Mouse (Mus musculus) E14TG2a.4 (cell line): ENCODE measurements at regions not wholly inside any gene's neighbourhood (a gene's known extent, or its start where the extent isn't known, plus 50 kb on each side); places are given as distances from the start of the nearest gene placed in this dataset.

Source experiments
- H3K27me3 ChIP-seq: 2 replicates; pipeline ENCODE4 v1.6.1; 2014; ENCODE audit warnings: low read length, control low read depth; ENCODE audit not compliant: insufficient read depth
- H3K36me3 ChIP-seq: 2 replicates; pipeline ENCODE4 v1.6.1; 2014; ENCODE audit warnings: low read length, control low read depth; ENCODE audit not compliant: insufficient read depth
- H3K4me1 ChIP-seq: replicated peaks from 2 replicates; pipeline ENCODE4 v1.6.1; 2014; ENCODE audit warnings: low read depth, low read length, control low read depth
- H3K4me3 ChIP-seq: replicated peaks from 2 replicates; pipeline ENCODE4 v1.5.1; 2014; ENCODE audit warnings: mild to moderate bottlenecking, low read length
- H3K9me3 ChIP-seq: 2 replicates; pipeline ENCODE4 v1.6.1; 2014; ENCODE audit warnings: low read length, control low read depth
- CTCF ChIP-seq: conservative IDR thresholded peaks from 2 replicates; pipeline ENCODE4 v1.5.1; 2014; ENCODE audit warnings: low read length
- NANOG ChIP-seq: IDR thresholded peaks from 2 replicates; pipeline ENCODE4 v1.6.1; 2014; ENCODE audit warnings: borderline replicate concordance, low read length, mixed read lengths
- POU5F1 ChIP-seq: IDR thresholded peaks from 2 replicates; pipeline ENCODE4 v1.6.1; 2014; ENCODE audit warnings: low read length, borderline replicate concordance

- no peak overlapping the region for H3K4me3 ChIP-seq
- TF ChIP-seq NANOG: no peak
- TF ChIP-seq CTCF: no peak
- no peak for TF ChIP-seq POU5F1
- peaks cover 20% of the 10 kb centered on the region for H3K9me3 ChIP-seq
- H3K4me1 ChIP-seq: no peaks in the 10 kb centered on the region
- H3K27me3 ChIP-seq: no peaks in the 10 kb centered on the region
- no peaks in the 10 kb centered on the region for H3K36me3 ChIP-seq
Measured at GRCm38 (mm10) chr9:30766701-30767100, 155.6 kb downstream of the Adamts15 start.

GRCm38 (mm10) chr9:30766171-30766570 is 156.1 kb downstream of the Adamts15 start:
- Histone ChIP-seq H3K9me3 (peaks cover 20% of the 10 kb centered on the region), H3K36me3 (no peaks in the 10 kb centered on the region), H3K4me1 (no peaks in the 10 kb centered on the region), H3K4me3 (no peak overlapping the region), H3K27me3 (no peaks in the 10 kb centered on the region)
- TF ChIP-seq POU5F1 (no peak), CTCF (no peak), NANOG (no peak)

DNA sequence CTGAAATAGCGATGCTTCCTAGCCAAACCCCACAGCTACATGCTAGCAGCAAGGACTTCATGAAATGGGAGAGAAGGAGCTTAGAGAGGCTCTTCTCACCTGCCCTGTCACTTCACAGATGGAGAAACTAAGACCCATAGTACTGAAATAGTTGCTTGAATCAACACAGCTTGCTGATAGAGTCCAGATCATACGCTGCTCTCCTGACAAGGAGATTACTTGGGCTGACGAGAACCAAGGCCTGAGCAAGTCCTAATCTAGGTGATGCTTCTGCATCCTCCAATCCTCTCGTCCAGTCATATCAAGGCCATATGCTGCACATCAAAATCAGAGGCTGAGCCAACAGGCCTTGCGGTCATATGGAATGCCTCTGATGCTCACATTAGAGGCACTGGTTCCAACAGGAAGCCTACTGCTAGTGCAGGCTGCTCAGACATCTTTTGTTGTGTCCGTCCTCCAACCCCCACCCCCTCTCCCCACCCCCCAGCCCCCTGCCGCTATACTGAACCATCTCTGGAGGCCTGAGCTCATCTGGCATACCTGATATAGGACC is 157.2 kb downstream of the Adamts15 start:
- Histone ChIP-seq H3K27me3 (no peaks in the 10 kb centered on the region), H3K4me3 (no peak overlapping the region), H3K36me3 (no peaks in the 10 kb centered on the region), H3K4me1 (no peaks in the 10 kb centered on the region), H3K9me3 (peaks cover 20% of the 10 kb centered on the region)
- TF ChIP-seq CTCF: no peak
- TF ChIP-seq POU5F1: no peak
- no peak for TF ChIP-seq NANOG

GRCm38 (mm10) chr9:30762913-30763312 is 159.3 kb downstream of the Adamts15 start:
- Histone ChIP-seq H3K9me3 (peaks cover 20% of the 10 kb centered on the region), H3K4me3 (no peak overlapping the region), H3K36me3 (no peaks in the 10 kb centered on the region), H3K4me1 (no peaks in the 10 kb centered on the region), H3K27me3 (no peaks in the 10 kb centered on the region)
- TF ChIP-seq CTCF (no peak), NANOG (no peak), POU5F1 (no peak)

GRCm38 (mm10) chr9:30758121-30758520 is 164.1 kb downstream of the Adamts15 start:
- no peak overlapping the region for H3K4me3 ChIP-seq
- no peak for TF ChIP-seq CTCF
- H3K36me3 ChIP-seq: no peaks in the 10 kb centered on the region
- H3K27me3 ChIP-seq: no peaks in the 10 kb centered on the region
- H3K9me3 ChIP-seq: 0 out of 2 replicates have a peak, but pooled peaks cover under 1% of the 10 kb centered on the region
- H3K4me1 ChIP-seq: no peaks in the 10 kb centered on the region

DNA sequence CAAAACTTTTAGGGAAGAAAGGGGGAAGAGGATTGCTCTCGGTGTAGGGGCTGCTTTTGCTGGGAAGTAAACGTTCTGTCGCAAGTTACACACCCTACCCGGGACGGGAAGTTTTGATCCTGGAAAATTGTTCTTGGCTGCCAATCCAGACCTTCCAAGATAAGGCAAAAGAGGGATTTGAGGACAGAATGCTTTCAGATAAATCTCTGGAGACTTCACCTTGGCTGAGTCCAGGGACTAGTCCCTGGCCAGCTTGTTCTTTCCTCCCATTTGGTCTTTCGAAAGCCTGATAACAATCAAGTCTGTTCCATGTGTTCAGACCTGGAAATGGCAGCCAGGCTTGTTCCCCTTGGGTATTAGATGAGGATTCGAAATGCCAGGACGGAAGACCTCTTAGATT is 164.8 kb downstream of the Adamts15 start:
- Histone ChIP-seq H3K27me3 (no peaks in the 10 kb centered on the region), H3K4me3 (no peak overlapping the region), H3K4me1 (no peaks in the 10 kb centered on the region), H3K36me3 (no peaks in the 10 kb centered on the region), H3K9me3 (no peaks in the 10 kb centered on the region)
- no peak for TF ChIP-seq POU5F1

DNA sequence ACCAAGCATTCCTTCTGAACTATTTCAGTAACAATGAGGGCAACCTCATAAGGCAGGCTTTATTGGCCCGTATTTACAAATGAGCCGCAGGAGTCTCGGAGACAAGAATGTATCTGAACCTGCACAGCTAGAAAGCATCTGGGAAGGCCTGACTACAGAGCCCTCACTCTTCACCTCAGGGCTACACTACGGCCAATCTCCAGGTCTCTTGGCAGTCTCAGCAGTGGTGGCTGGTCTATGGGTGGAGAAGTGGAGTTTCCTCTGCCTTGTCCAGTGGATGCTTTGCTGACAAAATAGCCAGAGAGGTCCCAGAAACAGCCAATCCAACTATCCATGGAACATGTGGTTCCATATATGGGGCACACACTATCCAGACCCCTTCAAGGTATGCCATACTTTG is 165.5 kb downstream of the Adamts15 start:
- Histone ChIP-seq H3K27me3 (no peaks in the 10 kb centered on the region), H3K4me3 (no peak overlapping the region), H3K4me1 (no peaks in the 10 kb centered on the region), H3K36me3 (no peaks in the 10 kb centered on the region), H3K9me3 (no peaks in the 10 kb centered on the region)
- TF ChIP-seq NANOG (no peak), POU5F1 (no peak), CTCF (no peak)

DNA sequence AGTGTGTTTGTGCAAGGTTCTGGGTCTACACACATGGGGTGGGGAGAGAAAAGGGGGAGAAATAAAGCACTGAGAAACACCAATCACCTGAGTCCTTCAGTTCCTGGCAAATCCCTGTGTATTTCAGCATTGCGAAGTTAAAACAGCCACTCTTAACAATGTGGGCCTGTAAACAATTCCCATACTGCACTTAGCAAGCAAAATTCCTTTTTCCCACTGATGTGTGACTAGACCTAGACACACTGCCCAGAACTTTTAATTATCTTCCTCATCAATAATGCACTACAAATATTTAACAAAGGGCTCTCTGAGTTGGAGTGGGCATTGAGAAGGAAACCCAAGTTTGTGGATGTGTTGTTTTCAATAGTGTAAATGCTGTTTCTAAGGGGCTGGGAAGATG is 166.7 kb downstream of the Adamts15 start:
- H3K36me3 ChIP-seq: no peaks in the 10 kb centered on the region
- TF ChIP-seq POU5F1 (no peak), CTCF (no peak), NANOG (no peak)
- H3K9me3 ChIP-seq: peaks cover 3% of the 10 kb centered on the region; the same call in 1 of the 2 replicates
- H3K4me1 ChIP-seq: no peaks in the 10 kb centered on the region
- H3K27me3 ChIP-seq: no peaks in the 10 kb centered on the region
- no peak overlapping the region for H3K4me3 ChIP-seq

GRCm38 (mm10) chr9:30754826-30755225 is 167.4 kb downstream of the Adamts15 start:
- Histone ChIP-seq H3K9me3 (peaks cover 3% of the 10 kb centered on the region; the same call in 1 of the 2 replicates), H3K4me1 (no peaks in the 10 kb centered on the region), H3K4me3 (no peak overlapping the region), H3K27me3 (no peaks in the 10 kb centered on the region), H3K36me3 (no peaks in the 10 kb centered on the region)
- TF ChIP-seq NANOG: no peak
- no peak for TF ChIP-seq CTCF
